Mouse (Mus musculus) erythroblast, embryonic 14.5 days (primary cell): ENCODE measurements around the gene Shld2.

Experiments
- GATA1 ChIP-seq: IDR thresholded peaks from 2 replicates; pipeline ENCODE4 v1.6.1; 2012; ENCODE audit warnings: low read length, inconsistent platforms, mixed read lengths
- TAL1 ChIP-seq: IDR thresholded peaks from 3 replicates; pipeline ENCODE4 v1.6.1; 2012; ENCODE audit warnings: low read length, inconsistent platforms, mixed read lengths

GRCm38 (mm10) chr14:34359676-34360244 lies 49.5 kb upstream of the Shld2 start:
- no peak for TF ChIP-seq TAL1
- no peak for TF ChIP-seq GATA1
